Mouse (Mus musculus) heart, postnatal 0 days (tissue): Measurements from ENCODE around the gene Chtf18.

ENCODE experiments used
- CTCF ChIP-seq: IDR thresholded peaks from 2 replicates; pipeline ENCODE4 v1.5.1; 2016; ENCODE audit warnings: antibody characterized with exemption, control low read depth, low read depth
- EP300 ChIP-seq: IDR thresholded peaks from 2 replicates; pipeline ENCODE4 v1.6.1; 2016; ENCODE audit warnings: antibody characterized with exemption, low read depth

DNA sequence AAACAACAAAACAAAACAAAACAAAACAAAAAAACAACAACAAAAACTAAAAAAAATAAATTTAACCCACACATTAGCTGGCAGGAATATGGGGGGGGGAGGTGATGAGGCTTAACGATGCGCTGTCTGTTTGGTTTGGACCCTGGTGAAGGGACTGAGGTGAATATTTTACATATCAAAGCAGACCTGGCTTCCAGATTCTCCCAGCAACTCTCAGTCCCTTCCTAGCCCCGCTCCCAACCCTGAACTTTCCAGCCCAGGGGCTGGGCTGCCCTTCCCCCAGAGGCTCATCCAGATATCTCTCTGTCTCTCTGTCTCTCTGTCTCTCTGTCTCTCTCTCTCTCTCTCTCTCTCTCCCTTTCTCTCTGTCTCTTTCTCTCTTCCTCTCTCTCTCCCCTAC, 35.4 kb upstream of the Chtf18 start:
- TF ChIP-seq EP300: no peak
- TF ChIP-seq CTCF: no peak
